Mouse (Mus musculus): ENCODE measurements around the gene Elmo1.

- no peak for TF ChIP-seq GATA1 (IDR thresholded peaks at IDR 0.05; ENCODE audit: borderline replicate concordance, low read length)
- no peak for TF ChIP-seq FLI1 (IDR thresholded peaks at IDR 0.05; ENCODE audit: low read length)
Observed at GRCm38 (mm10) chr13:20433221-20433858, 342.9 kb downstream of the Elmo1 start.

Measured in megakaryocyte, embryonic 14.5 days (primary cell).